In the genomic region with DNA sequence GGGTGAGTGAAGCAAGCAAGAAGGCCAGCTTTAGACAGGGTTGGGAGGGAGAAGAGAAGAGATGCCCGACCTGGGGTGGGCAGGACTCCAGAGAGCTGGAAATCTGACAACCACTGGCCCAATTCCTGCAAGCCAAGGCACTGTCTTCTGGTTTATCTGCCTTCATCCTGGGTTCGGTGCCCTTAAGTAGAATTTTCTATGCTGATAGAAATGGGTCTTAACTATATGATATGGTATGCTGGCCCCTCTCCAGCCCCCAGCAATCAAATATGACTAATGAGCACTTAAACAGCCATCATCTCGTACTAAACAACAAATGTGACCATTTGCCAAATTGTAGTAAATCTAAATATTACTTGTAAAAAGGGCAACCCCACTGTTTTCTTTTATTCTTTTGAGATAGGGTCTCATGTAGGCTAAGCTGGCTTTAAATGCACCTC, we compare ENCODE assay signal across 11 mouse cellular contexts. TPM values are rescaled to one million over a fixed set of nuclear protein-coding genes. Genes with fewer than 3 reads are reported as not detected.
DNase-seq lines count a peak whose midpoint lies in the region; ATAC-seq and TF ChIP-seq lines count a peak whose summit lies in the region.
"Had no signal": no experiment of that assay in that cellular context is flagged by ENCODE, and none has a peak within 500 bp of the region (broad histone marks: within the 10 kb centered on the region; RNA-seq: fewer than 3 reads in every experiment).

No protein-coding gene starts in this region.

- no peak for TF ChIP-seq CTCF in midbrain, postnatal 0 days (IDR thresholded peaks at IDR 0.05)
- no peak for TF ChIP-seq CTCF in layer of hippocampus, adult 2 months (conservative IDR thresholded peaks at IDR 0.05)

- no peaks in the 10 kb centered on the region for H3K9me3 ChIP-seq in hindbrain, embryonic 13.5 days
- H3K9me3 ChIP-seq in hindbrain, embryonic 12.5 days (replicated peaks): no peaks in the 10 kb centered on the region
- no peaks in the 10 kb centered on the region for H3K9me3 ChIP-seq in midbrain, embryonic 10.5 days (replicated peaks)
- no peaks in the 10 kb centered on the region for H3K9me3 ChIP-seq in midbrain, postnatal 0 days (ENCODE audit: low read length)
- H3K9me3 ChIP-seq: midbrain, embryonic 12.5 days had no signal

- peak overlapping the region; percentile 29; the same call in 1 of the 2 replicates for H3K9ac ChIP-seq in hindbrain, embryonic 13.5 days
- H3K9ac ChIP-seq in hindbrain, embryonic 12.5 days: no peak overlapping the region
- no peak overlapping the region; the same call in 1 of the 2 replicates for H3K9ac ChIP-seq in midbrain, postnatal 0 days (replicated peaks; ENCODE audit: low read length, poor library complexity, severe bottlenecking)
- H3K9ac ChIP-seq: midbrain, embryonic 12.5 days had no signal

- H3K4me3 ChIP-seq in hindbrain, embryonic 13.5 days: no peak overlapping the region
- H3K4me3 ChIP-seq in hindbrain, embryonic 12.5 days: no peak overlapping the region
- H3K4me3 ChIP-seq in midbrain, embryonic 10.5 days: no peak overlapping the region
- no peak overlapping the region for H3K4me3 ChIP-seq in midbrain, postnatal 0 days (ENCODE audit: low read depth, low read length)
- H3K4me3 ChIP-seq in layer of hippocampus, adult 2 months: no peak overlapping the region
- H3K4me3 ChIP-seq: midbrain, embryonic 12.5 days had no signal

- peaks cover 9% of the 10 kb centered on the region for H3K4me1 ChIP-seq in hindbrain, embryonic 13.5 days (replicated peaks)
- peaks cover 7% of the 10 kb centered on the region for H3K4me1 ChIP-seq in hindbrain, embryonic 12.5 days
- peaks cover 5% of the 10 kb centered on the region for H3K4me1 ChIP-seq in midbrain, embryonic 10.5 days
- H3K4me1 ChIP-seq in midbrain, postnatal 0 days (ENCODE audit: insufficient read depth, low read length): no peaks in the 10 kb centered on the region
- H3K4me1 ChIP-seq: midbrain, embryonic 12.5 days had no signal

- no peak overlapping the region for H3K27ac ChIP-seq in hindbrain, embryonic 13.5 days
- H3K27ac ChIP-seq in hindbrain, embryonic 12.5 days: no peak overlapping the region
- peak overlapping the region; percentile 49; the same call in 1 of the 2 replicates for H3K27ac ChIP-seq in midbrain, embryonic 10.5 days (replicated peaks)
- no peak overlapping the region for H3K27ac ChIP-seq in midbrain, postnatal 0 days (ENCODE audit: low read depth, low read length)
- H3K27ac ChIP-seq in layer of hippocampus, adult 2 months: no peak overlapping the region
- H3K27ac ChIP-seq: midbrain, embryonic 12.5 days had no signal

- 48% methylated on average over 3 of the region's 3 CpGs for WGBS in hindbrain, embryonic 13.5 days
- 56% methylated on average over 3 of the region's 3 CpGs for WGBS in hindbrain, embryonic 12.5 days
- WGBS in midbrain, embryonic 10.5 days: 51% methylated on average over 3 of the region's 3 CpGs
- 50% methylated on average over 3 of the region's 3 CpGs for WGBS in midbrain, postnatal 0 days

- no peak overlapping the region for H3K4me2 ChIP-seq in hindbrain, embryonic 13.5 days
- H3K4me2 ChIP-seq in hindbrain, embryonic 12.5 days (replicated peaks): no peak overlapping the region
- H3K4me2 ChIP-seq in midbrain, postnatal 0 days (ENCODE audit: low read depth, low read length, poor library complexity, severe bottlenecking): no peak overlapping the region
- H3K4me2 ChIP-seq: midbrain, embryonic 12.5 days had no signal

- no peak for ATAC-seq in hindbrain, embryonic 13.5 days (ENCODE audit: low FRiP score)
- no peak for ATAC-seq in hindbrain, embryonic 12.5 days (ENCODE audit: low FRiP score)
- ATAC-seq in midbrain, postnatal 0 days (ENCODE audit: low FRiP score): no peak; the same call in 1 of the 2 replicates
- no peak for ATAC-seq in erythroblast, adult 5-6 weeks (replicated peaks; ENCODE audit: low FRiP score, poor library complexity, severe bottlenecking)
- ATAC-seq: inflammation-experienced regulatory T-cells, adult 6 months had no signal

- H3K36me3 ChIP-seq in hindbrain, embryonic 13.5 days: no peaks in the 10 kb centered on the region
- no peaks in the 10 kb centered on the region for H3K36me3 ChIP-seq in hindbrain, embryonic 12.5 days
- H3K36me3 ChIP-seq in midbrain, embryonic 10.5 days: no peaks in the 10 kb centered on the region
- no peaks in the 10 kb centered on the region for H3K36me3 ChIP-seq in midbrain, postnatal 0 days (ENCODE audit: insufficient read depth, low read length)
- H3K36me3 ChIP-seq: midbrain, embryonic 12.5 days had no signal

- peak; percentile 36 to 46 for DNase-seq in cerebellum, postnatal 25 days
- DNase-seq in cerebellum, adult 8-10 months: no peak
- no peak for DNase-seq in midbrain, embryonic 10.5 days (ENCODE audit: low spot score)
- DNase-seq in midbrain, postnatal 0 days (ENCODE audit: low spot score): no peak
- no peak for DNase-seq in layer of hippocampus, adult 2 months (ENCODE audit: low spot score in 2 of 2)
- DNase-seq: layer of hippocampus, adult 9-11 months had no signal

- no peaks in the 10 kb centered on the region for H3K27me3 ChIP-seq in hindbrain, embryonic 13.5 days
- no peaks in the 10 kb centered on the region for H3K27me3 ChIP-seq in hindbrain, embryonic 12.5 days
- H3K27me3 ChIP-seq in midbrain, embryonic 10.5 days (ENCODE audit: low read depth, poor library complexity, severe bottlenecking): no peaks in the 10 kb centered on the region
- no peaks in the 10 kb centered on the region for H3K27me3 ChIP-seq in midbrain, postnatal 0 days (ENCODE audit: insufficient read depth, low read length)
- H3K27me3 ChIP-seq: midbrain, embryonic 12.5 days had no signal

RNA-seq across cellular contexts. Expression of gene Sdc1, which starts 47.1 kb away (rescaled TPM):
- polyA plus RNA-seq in hindbrain, embryonic 13.5 days (2015; fragmentation: Nextera tagmentation; extraction: Ambion mirVana): 23.7 and 25.6 TPM in 2 replicates
- 70.1 and 81.0 TPM in 2 replicates for polyA plus RNA-seq in hindbrain, embryonic 12.5 days (2016; fragmentation: Nextera tagmentation; extraction: Ambion mirVana)
- polyA plus RNA-seq in midbrain, embryonic 10.5 days (2016; fragmentation: Nextera tagmentation; extraction: Ambion mirVana): 110 and 128 TPM in 2 replicates
- 16.2 and 21.1 TPM in 2 replicates for total RNA-seq in midbrain, postnatal 0 days (2014; rRNA removed)
- polyA plus RNA-seq in midbrain, postnatal 0 days (2015; fragmentation: Nextera tagmentation; extraction: Ambion mirVana): 11.7 and 12.3 TPM in 2 replicates
- total RNA-seq in layer of hippocampus, adult 2 months (2021): under 1 TPM; 0.69 to 0.93 TPM
- 1.2 TPM in 1 of 2 replicates, not detected in the other for total RNA-seq in erythroblast, adult 5-6 weeks (2015; ENCODE audit: low replicate concordance)
- 0.98 TPM in 1 of 2 replicates, not detected in the other for total RNA-seq in erythroblast, adult 5-6 weeks (2017; ENCODE audit: low replicate concordance)

Comparison
In these comparisons a context has a peak if more than half of its experiments do, and no peak if none do; other contexts are left out.
1. DNase-seq: peak in cerebellum, postnatal 25 days (2 of 2); none in cerebellum, adult 8-10 months (single experiment), midbrain, embryonic 10.5 days (single experiment), midbrain, postnatal 0 days (single experiment) and layer of hippocampus, adult 2 months (0 of 2).